Mouse (Mus musculus) lung, postnatal 0 days (tissue): ENCODE data around the gene Grip2. TPM values are rescaled to one million over a fixed set of nuclear protein-coding genes. Genes with fewer than 3 reads are reported as not detected.

Experiments
- ATAC-seq: fragments of 200-750 bp; cut with Nextera tagmentation; 2 replicates; pipeline ENCODE4 v1.8.0; 2017; ENCODE audit warnings: moderate library complexity
- DNase-seq: peaks from one replicate; pipeline ENCODE4 v3.0.0-alpha.2; 2016; ENCODE audit warnings: low spot score
- H3K27ac ChIP-seq: fragments of 300-500 bp; sonication (generic); 2 replicates; pipeline ENCODE4 v1.5.1; 2014; ENCODE audit warnings: antibody characterized with exemption, mild to moderate bottlenecking, low read length, mixed read lengths
- H3K27me3 ChIP-seq: fragments of 300-500 bp; sonication (generic); replicated peaks from 2 replicates; pipeline ENCODE4 v1.6.1; 2014; ENCODE audit warnings: low read length, mixed read lengths; ENCODE audit not compliant: insufficient read depth
- H3K36me3 ChIP-seq: fragments of 300-500 bp; sonication (generic); 2 replicates; pipeline ENCODE4 v1.6.1; 2014; ENCODE audit warnings: low read length, mixed read lengths; ENCODE audit not compliant: insufficient read depth
- H3K4me1 ChIP-seq: fragments of 300-500 bp; sonication (generic); 2 replicates; pipeline ENCODE4 v1.6.1; 2014; ENCODE audit warnings: antibody characterized with exemption, low read depth, low read length, mixed read lengths; ENCODE audit not compliant: insufficient read depth
- H3K4me2 ChIP-seq: fragments of 300-500 bp; sonication (generic); replicated peaks from 2 replicates; pipeline ENCODE4 v1.6.1; 2014; ENCODE audit warnings: low read depth, mild to moderate bottlenecking, low read length, moderate library complexity, mixed read lengths
- H3K4me3 ChIP-seq: fragments of 300-500 bp; sonication (generic); 2 replicates; pipeline ENCODE4 v1.5.1; 2014; ENCODE audit warnings: low read depth, low read length
- H3K9ac ChIP-seq: fragments of 300-500 bp; sonication (generic); replicated peaks from 2 replicates; pipeline ENCODE4 v1.6.1; 2014; ENCODE audit warnings: low read depth, mild to moderate bottlenecking
- H3K9me3 ChIP-seq: fragments of 300-500 bp; sonication (generic); 2 replicates; pipeline ENCODE4 v1.6.1; 2016; ENCODE audit warnings: low read length, mixed read lengths
- CTCF ChIP-seq: IDR thresholded peaks from 2 replicates; pipeline ENCODE4 v1.5.1; 2016; ENCODE audit warnings: antibody characterized with exemption, mild to moderate bottlenecking
- EP300 ChIP-seq: IDR thresholded peaks from 2 replicates; pipeline ENCODE4 v1.6.1; 2016; ENCODE audit warnings: antibody characterized with exemption, mild to moderate bottlenecking, control low read depth
- WGBS: fragments of 180-500 bp; shearing (Covaris S2); extraction: QIAGEN DNeasy Blood & Tissue Kit; methylation state at CpG from one replicate; pipeline ENCODE4 v1.1.7; 2014; 5-methylcytosine and 5-hydroxymethylcytosine counted together
- polyA plus RNA-seq: library from polyadenylated mRNA; unstranded; fragments of >200 nt; fragmentation: Nextera tagmentation; extraction: Ambion mirVana; gene quantifications from 2 replicates; pipeline ENCODE4 v1.2.1, GENCODE M21; 2015

Grip2 gene
- polyA plus RNA-seq, 1 experiment from 2014 or later = 0.16 TPM

GRCm38 (mm10) chr6:91804177-91804576 is 22.9 kb downstream of the Grip2 start:
- ATAC-seq = no peak
- WGBS = 45% methylated on average over 7 of the region's 7 CpGs
- no peak for DNase-seq
- H3K27me3 ChIP-seq = peaks cover 16% of the 10 kb centered on the region; the same call in 1 of the 2 replicates
- H3K4me2 ChIP-seq = no peak overlapping the region
- H3K27ac ChIP-seq = no peak overlapping the region
- no peaks in the 10 kb centered on the region for H3K36me3 ChIP-seq
- TF ChIP-seq CTCF (no peak), EP300 (no peak)
- H3K9me3 ChIP-seq = no peaks in the 10 kb centered on the region
- no peak overlapping the region for H3K9ac ChIP-seq
- H3K4me3 ChIP-seq = no peak overlapping the region
- no peaks in the 10 kb centered on the region for H3K4me1 ChIP-seq

DNA sequence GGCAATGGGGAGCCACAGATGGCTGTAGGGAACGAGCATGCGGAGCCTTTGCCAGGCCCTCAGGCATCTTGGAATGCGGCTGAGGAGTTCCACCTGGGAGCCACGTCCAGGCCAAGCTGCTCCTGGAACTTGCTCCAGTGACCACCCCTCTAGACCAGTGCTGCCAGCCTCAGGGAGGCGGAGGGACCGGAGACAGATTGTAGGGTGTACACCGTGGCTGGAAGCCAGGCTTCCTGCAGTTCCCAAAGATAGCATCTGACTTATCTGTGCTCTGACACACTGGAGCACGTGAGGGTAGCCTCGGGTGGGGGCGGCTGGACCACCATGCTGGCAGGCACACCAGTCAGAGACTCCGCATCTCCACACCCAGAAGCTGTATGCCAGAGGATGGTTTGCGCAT is 28.6 kb downstream of the Grip2 start:
- no peaks in the 10 kb centered on the region for H3K4me1 ChIP-seq
- H3K27ac ChIP-seq = no peak overlapping the region
- WGBS = 53% methylated on average over 12 of the region's 12 CpGs
- H3K4me3 ChIP-seq = no peak overlapping the region
- H3K27me3 ChIP-seq = no peaks in the 10 kb centered on the region
- H3K36me3 ChIP-seq = no peaks in the 10 kb centered on the region
- ATAC-seq (no peak), DNase-seq (no peak)
- H3K9me3 ChIP-seq = no peaks in the 10 kb centered on the region
- no peak overlapping the region for H3K4me2 ChIP-seq
- no peak overlapping the region for H3K9ac ChIP-seq
- TF ChIP-seq CTCF (no peak), EP300 (no peak)

DNA sequence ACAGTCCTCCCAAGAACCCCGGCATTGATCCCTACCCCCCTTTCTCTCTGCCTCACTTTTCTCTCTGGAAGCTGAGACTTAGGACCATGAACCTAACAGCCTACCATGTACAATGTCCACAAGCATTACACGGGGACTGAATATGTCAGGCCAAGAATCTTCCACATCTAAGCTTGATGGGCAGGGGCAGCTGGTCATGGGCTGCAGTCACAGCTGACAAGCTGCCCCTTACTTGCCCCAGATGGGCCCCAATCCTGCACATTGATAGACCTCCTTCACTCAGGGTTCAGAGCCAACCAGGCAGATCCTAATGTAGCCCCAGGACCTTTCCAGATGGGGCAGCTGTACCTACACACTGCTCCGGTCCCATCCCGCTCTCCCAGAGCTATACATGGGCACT is 30.3 kb downstream of the Grip2 start:
- no peak for DNase-seq

DNA sequence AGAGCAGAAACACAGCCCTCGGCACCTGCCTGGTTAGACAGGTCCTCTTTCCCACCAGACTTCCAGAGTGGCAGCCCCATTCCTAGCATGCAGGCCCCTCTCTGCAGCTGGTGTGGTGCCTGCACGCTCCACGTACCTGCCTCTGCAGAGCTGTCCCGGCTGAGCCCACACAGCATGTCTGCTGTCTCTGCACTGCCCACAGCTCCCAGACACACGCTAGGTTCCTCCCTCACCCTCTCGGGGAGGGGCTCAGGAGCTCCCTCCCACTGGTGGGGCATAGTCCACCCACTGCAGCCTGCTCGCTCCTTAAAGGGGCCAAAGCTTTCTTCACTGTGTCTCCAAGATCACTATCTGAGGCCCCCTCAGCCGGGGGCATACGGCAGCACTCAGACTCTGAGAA is 31.0 kb downstream of the Grip2 start:
- H3K9me3 ChIP-seq = no peaks in the 10 kb centered on the region
- H3K36me3 ChIP-seq = no peaks in the 10 kb centered on the region
- H3K9ac ChIP-seq = no peak overlapping the region
- H3K4me3 ChIP-seq = no peak overlapping the region
- no peak for ATAC-seq
- WGBS = 38% methylated on average over 9 of the region's 9 CpGs
- no peak for TF ChIP-seq EP300
- no peaks in the 10 kb centered on the region for H3K27me3 ChIP-seq
- DNase-seq = no peak
- H3K4me1 ChIP-seq = no peaks in the 10 kb centered on the region
- H3K27ac ChIP-seq = no peak overlapping the region
- no peak overlapping the region for H3K4me2 ChIP-seq

More for the DNA sequence above, 30.3 kb downstream of the Grip2 start:
- no peaks in the 10 kb centered on the region for H3K27me3 ChIP-seq
- H3K27ac ChIP-seq = no peak overlapping the region
- no peak overlapping the region for H3K4me2 ChIP-seq
- 85% methylated on average over 4 of the region's 4 CpGs for WGBS
- no peaks in the 10 kb centered on the region for H3K36me3 ChIP-seq
- no peak overlapping the region for H3K4me3 ChIP-seq
- H3K4me1 ChIP-seq = no peaks in the 10 kb centered on the region
- no peaks in the 10 kb centered on the region for H3K9me3 ChIP-seq
- no peak for ATAC-seq
- no peak overlapping the region for H3K9ac ChIP-seq
- TF ChIP-seq EP300 (no peak), CTCF (no peak)

DNA sequence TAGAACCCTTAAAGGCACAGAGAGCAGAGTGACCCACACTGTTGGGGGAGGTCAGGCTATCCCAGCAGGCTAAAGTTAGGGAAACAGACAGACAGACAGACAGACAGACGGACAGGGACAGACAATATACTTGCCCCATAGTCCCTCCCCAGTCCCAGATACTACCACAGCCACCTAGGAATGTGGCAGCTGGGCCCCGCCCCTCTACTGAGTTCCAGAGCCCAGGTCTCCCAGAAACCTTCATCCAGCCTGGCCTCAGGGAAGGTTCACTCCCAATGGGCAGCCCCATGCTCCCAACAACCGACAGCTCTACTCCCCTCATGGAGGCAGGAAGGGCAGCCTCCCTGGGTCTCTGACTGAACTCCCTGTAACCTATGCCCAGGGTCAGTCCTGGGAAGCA is 31.4 kb downstream of the Grip2 start:
- Histone ChIP-seq H3K27ac (no peak overlapping the region), H3K36me3 (no peaks in the 10 kb centered on the region), H3K9me3 (no peaks in the 10 kb centered on the region), H3K4me3 (no peak overlapping the region), H3K4me2 (no peak overlapping the region), H3K9ac (no peak overlapping the region), H3K4me1 (no peaks in the 10 kb centered on the region), H3K27me3 (no peaks in the 10 kb centered on the region)
- 49% methylated on average over 3 of the region's 3 CpGs for WGBS
- ATAC-seq (no peak), DNase-seq (no peak)
- TF ChIP-seq EP300 (no peak), CTCF (no peak)

GRCm38 (mm10) chr6:91788311-91788798 is 38.7 kb downstream of the Grip2 start:
- Histone ChIP-seq H3K9ac (no peak overlapping the region), H3K36me3 (no peaks in the 10 kb centered on the region), H3K27me3 (no peaks in the 10 kb centered on the region), H3K4me2 (no peak overlapping the region), H3K4me1 (no peaks in the 10 kb centered on the region), H3K4me3 (no peak overlapping the region), H3K27ac (no peak overlapping the region), H3K9me3 (no peaks in the 10 kb centered on the region)
- DNase-seq = no peak
- WGBS = 76% methylated on average over 9 of the region's 9 CpGs
- ATAC-seq = no peak
- no peak for TF ChIP-seq EP300
- no peak for TF ChIP-seq CTCF

DNA sequence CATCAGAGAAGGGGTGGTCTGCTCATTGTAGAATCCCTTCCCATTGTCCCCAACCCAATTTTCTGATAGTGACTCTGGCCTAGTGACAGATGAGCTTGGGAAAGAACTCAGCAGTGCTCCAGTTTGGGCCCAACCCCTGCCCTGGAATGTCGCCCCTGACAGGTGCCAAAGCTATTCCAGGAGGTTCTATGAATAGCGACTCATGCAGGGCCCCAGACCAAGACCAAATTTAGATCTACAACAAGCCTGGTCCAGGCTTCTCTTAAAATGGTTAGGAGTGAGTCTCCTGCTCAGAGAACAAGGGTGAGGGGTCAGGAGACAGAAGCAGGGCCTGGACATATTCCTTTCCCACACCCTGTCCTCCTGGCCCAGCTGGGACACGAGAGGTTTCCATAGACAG is 42.0 kb downstream of the Grip2 start:
- DNase-seq = no peak
- WGBS = 71% methylated on average over 3 of the region's 3 CpGs
- Histone ChIP-seq H3K9ac (no peak overlapping the region), H3K9me3 (no peaks in the 10 kb centered on the region), H3K4me1 (no peaks in the 10 kb centered on the region), H3K27ac (no peak overlapping the region), H3K36me3 (no peaks in the 10 kb centered on the region), H3K27me3 (no peaks in the 10 kb centered on the region), H3K4me3 (no peak overlapping the region), H3K4me2 (no peak overlapping the region)
- TF ChIP-seq CTCF (no peak), EP300 (no peak)
- ATAC-seq = no peak
